Mouse (Mus musculus): ENCODE data around the gene Msmo1.

Msmo1 gene

GRCm38 (mm10) chr8:64712499-64712898 is 21.1 kb downstream of the Msmo1 start:
- DNase-seq (ENCODE audit: low spot score in 2 of 2) = no peak

GRCm38 (mm10) chr8:64711544-64711943 is 22.0 kb downstream of the Msmo1 start:
- no peak for DNase-seq (ENCODE audit: low spot score in 2 of 2)

DNA sequence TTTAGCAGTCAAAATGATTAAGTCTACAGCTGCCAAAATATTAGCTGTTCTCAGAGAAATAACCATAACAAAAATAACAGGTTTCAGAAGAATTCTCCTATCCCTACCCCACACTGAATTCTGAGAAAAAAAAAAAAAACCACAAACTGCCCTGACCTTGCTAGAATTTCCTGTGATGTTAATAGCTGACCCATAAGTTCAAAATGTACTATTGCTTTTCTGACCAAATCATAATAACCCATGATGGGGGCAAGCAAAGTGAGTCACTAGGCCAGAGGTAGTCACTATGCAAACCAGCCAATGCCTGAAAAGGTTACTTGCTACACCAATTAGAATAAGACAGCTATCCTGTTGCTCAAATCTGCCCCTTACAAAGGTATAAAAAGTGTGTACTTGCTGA is 26.1 kb downstream of the Msmo1 start:
- no peak for DNase-seq (ENCODE audit: low spot score in 2 of 2)

DNA sequence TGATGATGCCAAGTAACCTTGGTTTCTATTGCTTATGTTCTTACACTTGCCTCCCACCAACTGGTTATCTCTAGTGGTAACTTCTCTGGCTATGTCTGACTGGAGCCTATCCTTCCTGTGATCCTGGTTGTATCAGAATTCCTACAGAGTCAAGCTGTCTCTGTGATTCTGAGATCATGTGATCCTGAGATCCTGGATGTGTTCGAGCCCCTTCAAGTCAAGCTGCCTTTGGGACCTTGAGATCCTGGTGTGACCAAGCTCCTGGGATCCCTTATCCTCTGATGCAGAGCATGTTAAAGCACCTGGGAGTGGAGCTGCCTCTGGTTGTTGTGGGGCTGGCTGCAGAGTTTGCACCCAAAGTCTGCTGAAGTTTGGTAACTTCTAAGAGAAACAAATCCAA is 30.4 kb downstream of the Msmo1 start:
- no peak for DNase-seq (ENCODE audit: low spot score in 2 of 2)

DNA sequence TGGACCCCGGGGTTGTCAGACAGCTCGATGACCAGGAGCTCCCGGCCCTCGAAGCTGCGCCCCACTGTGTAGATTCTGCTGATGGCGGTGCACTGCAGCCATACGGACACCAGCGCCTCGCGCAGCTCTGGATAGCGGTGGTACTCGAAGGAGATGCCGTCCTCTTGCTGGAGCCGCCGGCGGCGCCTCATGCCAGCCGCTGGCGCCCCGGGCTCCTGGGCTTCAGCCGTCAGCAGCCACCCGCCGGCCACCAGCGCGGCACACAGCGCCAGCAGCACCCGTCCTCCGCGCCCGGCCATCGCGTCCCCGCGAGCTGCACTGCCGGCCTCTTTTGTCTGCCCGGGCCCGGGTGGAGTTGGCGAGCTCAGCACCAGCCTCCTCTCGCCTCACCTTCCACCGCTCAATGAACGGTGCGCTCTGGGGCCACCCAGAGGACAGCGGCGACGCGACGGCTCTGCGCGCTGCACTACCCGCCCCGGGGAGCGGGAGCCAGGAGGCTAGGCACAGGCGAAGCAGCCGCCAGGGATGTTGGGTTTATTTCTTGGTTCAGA is 40.9 kb downstream of the Msmo1 start, which contains the start of gene Cpe:
Gene Cpe (minus strand): TSS at position 404 of the 551 bp plus-strand sequence.
- DNase-seq (ENCODE audit: low spot score in 2 of 2) = peak; percentile 4 to 34

- no peak for DNase-seq (ENCODE audit: low spot score in 2 of 2)
Measured at GRCm38 (mm10) chr8:64691591-64692401, 41.8 kb downstream of the Msmo1 start.

DNA sequence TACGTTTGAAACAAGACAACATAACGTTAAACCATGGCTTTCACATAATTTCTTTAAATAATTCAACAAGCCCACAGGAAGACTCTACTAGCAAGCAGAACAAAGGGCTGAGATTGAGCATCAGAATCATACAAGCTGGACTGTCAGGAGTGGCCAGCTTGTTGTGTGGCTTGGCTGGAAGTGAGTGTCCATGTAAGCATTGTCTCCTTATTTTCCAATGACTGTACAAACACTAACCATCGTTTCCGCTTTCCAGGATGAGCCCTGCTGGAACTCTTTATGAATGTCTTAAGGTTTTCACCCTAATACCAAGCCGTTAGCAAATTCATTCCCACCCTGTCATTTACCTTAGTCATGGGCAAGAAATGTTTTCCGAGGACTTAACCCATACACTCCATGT is 42.7 kb downstream of the Msmo1 start:
- no peak for DNase-seq (ENCODE audit: low spot score in 2 of 2)

DNA sequence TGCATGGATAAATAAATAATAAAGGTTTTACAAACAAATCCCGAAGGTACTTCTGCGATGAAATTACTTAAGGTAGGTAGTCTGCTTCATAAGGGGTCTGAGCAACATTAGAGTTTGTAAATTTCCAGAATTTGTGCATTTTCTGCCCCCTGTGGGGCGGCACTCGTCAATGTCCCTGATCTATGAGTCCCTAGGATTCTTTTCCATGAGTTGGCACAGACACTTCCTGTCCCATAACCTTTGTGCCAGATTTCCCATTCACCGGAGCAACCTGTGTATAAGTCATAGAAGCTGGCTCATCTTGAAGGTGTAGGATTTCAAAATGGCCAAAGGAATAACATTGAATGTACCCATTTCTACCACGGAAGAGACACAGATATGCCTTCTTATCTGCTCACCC is 43.3 kb downstream of the Msmo1 start:
- no peak for DNase-seq (ENCODE audit: low spot score in 2 of 2)

DNA sequence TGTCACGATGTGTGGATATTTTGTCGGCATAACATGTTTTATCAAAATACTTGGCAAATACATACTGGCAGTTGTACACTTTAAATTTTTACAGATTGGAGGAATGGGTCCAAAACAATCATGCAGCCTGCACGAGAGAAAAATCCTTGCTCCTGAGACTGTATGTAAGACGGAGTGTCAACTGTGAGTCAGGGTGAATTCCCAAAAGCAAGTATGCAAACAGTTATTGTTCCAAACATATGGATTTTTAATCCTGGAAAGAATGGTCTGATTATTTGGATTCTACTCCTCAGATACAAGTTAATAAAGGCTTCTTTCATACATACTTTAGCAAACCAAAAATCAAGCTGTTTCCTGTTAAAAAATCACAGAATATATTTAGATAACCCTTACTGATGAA is 44.9 kb downstream of the Msmo1 start:
- DNase-seq (ENCODE audit: low spot score in 2 of 2) = no peak

DNA sequence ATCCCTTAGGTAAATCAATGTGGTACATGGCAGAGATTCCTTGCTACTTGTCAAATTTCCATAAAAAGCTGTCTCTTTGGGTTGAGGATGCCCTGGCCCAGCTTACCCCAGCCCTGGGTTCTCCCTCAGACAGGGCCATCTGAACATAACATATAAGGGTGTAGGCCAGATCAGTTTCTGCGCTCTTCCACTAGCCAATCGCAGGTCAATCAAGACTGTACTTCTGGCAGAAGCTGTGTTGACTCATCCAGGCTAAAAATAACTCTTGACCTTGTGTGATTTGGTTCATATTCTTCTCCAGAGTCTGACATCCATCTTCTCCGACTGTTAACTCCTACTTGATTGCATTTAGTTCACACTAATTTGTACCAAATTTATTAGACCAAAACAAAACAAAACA is 45.4 kb downstream of the Msmo1 start:
- no peak for DNase-seq (ENCODE audit: low spot score in 2 of 2)

DNA sequence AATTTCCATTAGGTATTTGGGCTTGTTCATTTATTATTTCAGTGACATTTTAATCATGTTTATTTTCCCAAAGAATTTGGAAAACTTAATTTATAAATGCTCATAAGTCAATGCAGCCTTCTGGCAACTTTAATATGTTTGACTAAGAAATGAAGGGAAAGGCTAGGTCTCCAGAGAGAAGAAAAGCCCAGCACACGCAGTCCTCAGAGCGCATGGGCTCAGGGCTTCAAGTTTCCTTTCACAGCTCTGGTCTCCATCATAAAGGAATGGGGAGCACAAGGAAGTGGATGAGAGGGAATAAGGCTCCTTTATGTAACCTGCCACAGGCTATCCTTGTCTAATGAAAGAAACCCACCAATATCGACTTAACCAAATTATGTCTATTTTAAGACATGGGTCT is 51.1 kb downstream of the Msmo1 start:
- no peak for DNase-seq (ENCODE audit: low spot score in 2 of 2)

DNA sequence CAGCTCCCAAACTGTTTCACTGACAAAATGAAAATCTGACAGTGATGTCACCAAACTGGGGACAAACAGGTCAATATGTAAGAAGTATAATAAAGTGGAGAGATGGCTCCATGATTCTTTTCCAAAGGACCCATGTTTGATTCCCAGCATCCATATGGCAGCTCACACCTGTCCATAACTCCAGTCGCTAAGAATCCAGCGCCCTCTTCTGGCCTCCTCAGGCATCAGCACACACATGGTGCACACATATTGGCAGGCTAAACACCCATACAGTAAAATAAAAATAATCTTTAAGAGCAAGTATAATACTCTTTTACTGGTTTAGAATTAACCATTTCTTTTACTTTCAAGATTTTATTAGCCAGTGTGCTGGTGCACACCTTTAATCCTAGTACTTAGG is 57.2 kb downstream of the Msmo1 start:
- no peak for DNase-seq (ENCODE audit: low spot score in 2 of 2)

DNA sequence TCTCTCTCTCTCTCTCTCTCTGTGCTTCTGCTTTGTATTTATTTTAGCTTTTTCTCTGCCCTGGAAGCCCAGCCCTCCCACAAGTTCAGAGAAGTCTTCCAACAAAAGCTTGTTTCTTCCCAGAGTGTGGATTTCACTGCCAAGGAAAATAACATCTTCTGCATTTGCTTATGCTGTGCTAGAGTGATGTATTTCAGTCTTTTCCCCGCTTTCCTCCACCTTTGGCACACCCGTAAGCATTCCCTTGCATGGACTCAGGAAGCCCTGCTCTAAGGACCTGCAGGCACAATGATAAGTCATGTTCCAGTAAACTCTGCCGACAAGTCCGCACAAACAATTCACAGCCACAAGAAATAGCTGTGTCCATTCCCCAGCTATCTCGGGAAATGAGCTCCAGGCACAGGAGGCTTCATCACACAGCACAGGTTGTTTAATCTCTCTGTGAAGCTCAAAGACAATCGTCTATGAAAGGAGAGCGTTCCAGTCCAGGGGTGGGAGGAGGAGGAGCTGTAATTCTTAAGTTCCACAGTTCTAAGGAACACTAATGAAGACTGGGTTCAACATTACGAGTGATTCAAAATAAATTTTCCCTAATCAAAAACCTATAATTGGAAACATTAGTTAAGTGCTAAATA is 58.5 kb downstream of the Msmo1 start:
- DNase-seq (ENCODE audit: low spot score in 2 of 2) = no peak

DNA sequence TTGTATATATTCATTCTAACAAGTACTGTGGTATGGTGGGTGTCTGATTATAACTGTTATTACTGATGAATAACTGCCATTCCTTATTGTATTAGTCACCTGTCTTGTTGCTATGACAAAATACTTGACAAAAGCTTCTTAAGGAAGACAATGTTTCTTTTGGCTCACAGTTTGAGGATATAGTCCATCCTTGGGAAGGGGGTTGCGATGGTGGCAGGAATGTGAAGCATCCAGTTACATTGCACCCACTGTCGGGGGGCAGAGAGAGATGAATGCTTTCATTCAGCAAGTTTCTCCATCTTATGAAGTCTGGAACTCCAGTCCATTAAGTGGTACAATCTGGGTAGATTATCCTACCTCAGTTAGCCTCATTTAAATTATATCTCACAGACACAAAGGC is 60.7 kb downstream of the Msmo1 start:
- no peak for DNase-seq (ENCODE audit: low spot score in 2 of 2)

DNA sequence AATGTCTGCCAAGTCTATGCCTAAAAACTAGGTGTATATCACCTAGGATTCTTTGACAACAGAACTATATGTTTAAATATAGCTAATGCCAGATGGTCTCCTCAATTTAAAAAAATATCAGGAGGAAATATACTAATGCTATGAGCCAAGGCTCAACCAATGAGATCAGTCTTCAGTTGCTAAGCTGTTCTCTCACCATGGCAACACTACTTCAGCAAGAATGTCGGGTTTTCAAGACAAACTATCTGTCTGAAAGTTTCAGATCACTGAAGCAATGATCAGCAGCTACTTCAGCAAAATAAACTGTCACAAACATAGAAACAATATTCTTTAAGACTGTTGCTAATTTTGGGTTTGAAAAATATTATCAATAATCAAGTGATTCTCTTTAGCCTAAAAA is 61.7 kb downstream of the Msmo1 start:
- DNase-seq (ENCODE audit: low spot score in 2 of 2) = no peak
